Mouse (Mus musculus) kidney, adult 2 months (tissue): ENCODE measurements at regions not wholly inside any gene's neighbourhood (a gene's known extent, or its start where the extent isn't known, plus 50 kb on each side); places are given as distances from the start of the nearest gene placed in this dataset.

Experiments used
- DNase-seq: peaks from one replicate; pipeline ENCODE4 v3.0.0; 2021
- H3K27ac ChIP-seq: fragments of 200-500 bp; 2 replicates; pipeline ENCODE4 v1.5.1; 2012; ENCODE audit warnings: low read depth, low read length, control low read depth, inconsistent platforms; ENCODE audit not compliant: insufficient read depth
- H3K27me3 ChIP-seq: fragments of 200-500 bp; replicated peaks from 2 replicates; pipeline ENCODE4 v1.6.1; 2012; ENCODE audit warnings: mild to moderate bottlenecking, moderate library complexity, low read length, inconsistent platforms; ENCODE audit not compliant: control insufficient read depth, insufficient read depth
- H3K36me3 ChIP-seq: fragments of 200-500 bp; 2 replicates; pipeline ENCODE4 v1.6.1; 2012; ENCODE audit warnings: mild to moderate bottlenecking, moderate library complexity, low read length, inconsistent platforms; ENCODE audit not compliant: control insufficient read depth, insufficient read depth
- H3K4me1 ChIP-seq: fragments of 200-500 bp; 2 replicates; pipeline ENCODE4 v1.6.1; 2011; ENCODE audit warnings: low read length; ENCODE audit not compliant: control insufficient read depth, insufficient read depth
- H3K4me3 ChIP-seq: fragments of 200-500 bp; 2 replicates; pipeline ENCODE4 v1.5.1; 2011; ENCODE audit warnings: mild to moderate bottlenecking, low read depth, low read length, control low read depth; ENCODE audit not compliant: insufficient read depth
- CTCF ChIP-seq: fragments of 200-500 bp; conservative IDR thresholded peaks from 2 replicates; pipeline ENCODE4 v1.5.1; 2011; ENCODE audit warnings: low read depth, mild to moderate bottlenecking, control low read depth, low read length, moderate library complexity, mixed read lengths; ENCODE audit not compliant: insufficient read depth, insufficient read length
- POLR2A ChIP-seq: fragments of 200-500 bp; IDR thresholded peaks from one replicate; pipeline ENCODE4 v1.6.1; 2011; ENCODE audit warnings: low read depth, low read length, control low read depth
- WGBS: fragments of 180-500 bp; shearing (Covaris S2); methylation state at CpG from one replicate; pipeline ENCODE4 v1.1.7; 2018; 5-methylcytosine and 5-hydroxymethylcytosine counted together

GRCm38 (mm10) chr6:99971376-99971775 lies 245.2 kb upstream of the Prok2 start:
- no peaks in the 10 kb centered on the region for H3K4me1 ChIP-seq
- no peaks in the 10 kb centered on the region for H3K27me3 ChIP-seq
- DNase-seq = no peak

GRCm38 (mm10) chr6:99968889-99969288 lies 242.7 kb upstream of the Prok2 start:
- H3K4me3 ChIP-seq = no peak overlapping the region
- DNase-seq = no peak

More at GRCm38 (mm10) chr6:99971376-99971775, 245.2 kb upstream of the Prok2 start:
- no peak for TF ChIP-seq POLR2A
- 0 out of 2 replicates have a peak, but pooled peaks have one; percentile 13 for TF ChIP-seq CTCF
- H3K36me3 ChIP-seq = no peaks in the 10 kb centered on the region
- 56% methylated on average over 9 of the region's 9 CpGs for WGBS
- no peak overlapping the region for H3K27ac ChIP-seq
- H3K4me3 ChIP-seq = no peak overlapping the region

GRCm38 (mm10) chr6:99967465-99967864 lies 241.3 kb upstream of the Prok2 start:
- no peak overlapping the region for H3K4me3 ChIP-seq
- no peaks in the 10 kb centered on the region for H3K4me1 ChIP-seq
- no peak overlapping the region for H3K27ac ChIP-seq
- 79% methylated on average over 6 of the region's 6 CpGs for WGBS
- DNase-seq = no peak
- no peak for TF ChIP-seq POLR2A
- no peak for TF ChIP-seq CTCF
- no peaks in the 10 kb centered on the region for H3K36me3 ChIP-seq
- no peaks in the 10 kb centered on the region for H3K27me3 ChIP-seq

More at GRCm38 (mm10) chr6:99968889-99969288, 242.7 kb upstream of the Prok2 start:
- TF ChIP-seq POLR2A (no peak), CTCF (no peak)
- Histone ChIP-seq H3K4me1 (no peaks in the 10 kb centered on the region), H3K27me3 (no peaks in the 10 kb centered on the region), H3K27ac (no peak overlapping the region), H3K36me3 (no peaks in the 10 kb centered on the region)
- 70% methylated on average over 5 of the region's 5 CpGs for WGBS

DNA sequence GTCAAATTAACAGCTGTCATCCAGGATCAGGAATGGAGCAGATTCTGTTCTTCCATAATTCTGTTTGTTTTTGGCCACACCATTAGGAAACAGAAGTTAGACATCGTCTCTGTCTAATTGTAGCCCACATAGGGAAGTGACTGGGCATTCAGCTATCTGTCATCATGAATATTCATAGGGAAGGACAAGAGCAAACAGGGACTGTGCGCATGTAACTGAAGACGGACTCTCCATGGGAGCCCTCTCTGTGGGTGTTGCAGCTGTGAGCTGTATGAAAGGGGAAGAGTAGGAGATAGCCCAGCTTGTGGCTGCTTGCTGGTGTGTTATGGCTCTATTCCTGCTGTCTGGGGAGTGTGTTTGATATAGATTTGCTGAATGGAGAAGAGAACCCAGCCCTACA lies 238.3 kb upstream of the Prok2 start:
- no peaks in the 10 kb centered on the region for H3K27me3 ChIP-seq
- 88% methylated on average over 3 of the region's 3 CpGs for WGBS
- no peak overlapping the region for H3K4me3 ChIP-seq
- H3K27ac ChIP-seq = no peak overlapping the region
- TF ChIP-seq CTCF = no peak
- no peak for TF ChIP-seq POLR2A
- DNase-seq = no peak
- no peaks in the 10 kb centered on the region for H3K4me1 ChIP-seq
- no peaks in the 10 kb centered on the region for H3K36me3 ChIP-seq

- DNase-seq = no peak
- Histone ChIP-seq H3K4me1 (no peaks in the 10 kb centered on the region), H3K4me3 (no peak overlapping the region), H3K36me3 (no peaks in the 10 kb centered on the region), H3K27ac (no peak overlapping the region), H3K27me3 (no peaks in the 10 kb centered on the region)
- WGBS = 88% methylated on average over 4 of the region's 4 CpGs
- TF ChIP-seq POLR2A (no peak), CTCF (no peak)
These were observed 237.8 kb upstream of the Prok2 start for GRCm38 (mm10) chr6:99964007-99964406.

DNA sequence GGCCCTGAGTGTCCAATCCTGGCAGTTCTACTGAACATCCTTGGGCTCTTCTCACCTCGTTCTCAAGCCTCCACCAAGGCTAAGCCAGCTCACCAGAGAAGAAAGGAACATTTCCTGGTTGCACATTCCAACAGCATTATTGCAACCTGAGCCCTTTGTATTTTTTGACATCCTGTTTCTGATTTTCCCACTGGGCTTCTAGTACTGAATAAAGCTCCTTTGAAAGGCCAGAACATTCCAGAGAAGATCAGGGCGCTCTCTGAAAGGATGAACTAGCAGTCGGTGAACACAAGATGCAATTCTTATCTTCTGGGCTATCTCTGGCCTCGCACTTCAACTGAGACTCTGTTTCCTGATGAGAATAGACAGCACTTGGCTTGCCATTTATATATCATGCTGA lies 233.2 kb upstream of the Prok2 start:
- Histone ChIP-seq H3K4me1 (no peaks in the 10 kb centered on the region), H3K36me3 (no peaks in the 10 kb centered on the region), H3K27ac (no peak overlapping the region), H3K27me3 (no peaks in the 10 kb centered on the region), H3K4me3 (no peak overlapping the region)
- DNase-seq = no peak
- 79% methylated on average over 4 of the region's 4 CpGs for WGBS
- TF ChIP-seq POLR2A (no peak), CTCF (no peak)

GRCm38 (mm10) chr6:99954832-99955830 lies 228.9 kb upstream of the Prok2 start:
- Histone ChIP-seq H3K27me3 (no peaks in the 10 kb centered on the region), H3K4me1 (no peaks in the 10 kb centered on the region), H3K4me3 (no peak overlapping the region), H3K27ac (no peak overlapping the region), H3K36me3 (no peaks in the 10 kb centered on the region)
- no peak for TF ChIP-seq POLR2A
- TF ChIP-seq CTCF = no peak
- DNase-seq = peak; percentile 52
- WGBS = 71% methylated on average over 22 of the region's 22 CpGs
